Mouse (Mus musculus) heart, embryonic 16.5 days (tissue): ENCODE results near the gene Sgms1. TPM values are rescaled to one million over a fixed set of nuclear protein-coding genes. Genes with fewer than 3 reads are reported as not detected.

ENCODE experiments used
- ATAC-seq: fragments of 200-750 bp; cut with Nextera tagmentation; replicated peaks from 2 replicates; pipeline ENCODE4 v1.8.0; 2017; ENCODE audit warnings: moderate number of reproducible peaks; ENCODE audit not compliant: insufficient read depth, low FRiP score; ENCODE audit errors: extremely low read depth
- H3K27ac ChIP-seq: fragments of 300-500 bp; sonication (generic); 2 replicates; pipeline ENCODE4 v1.5.1; 2014; ENCODE audit warnings: mild to moderate bottlenecking, low read length, control low read depth, moderate library complexity
- H3K27me3 ChIP-seq: fragments of 300-500 bp; sonication (generic); 2 replicates; pipeline ENCODE4 v1.6.1; 2014; ENCODE audit warnings: low read length, mixed read lengths; ENCODE audit not compliant: control insufficient read depth, insufficient read depth
- H3K36me3 ChIP-seq: fragments of 300-500 bp; sonication (generic); 2 replicates; pipeline ENCODE4 v1.6.1; 2014; ENCODE audit not compliant: control insufficient read depth, insufficient read depth
- H3K4me1 ChIP-seq: fragments of 300-500 bp; sonication (generic); 2 replicates; pipeline ENCODE4 v1.6.1; 2014; ENCODE audit warnings: low read length, mixed read lengths; ENCODE audit not compliant: control insufficient read depth, insufficient read depth
- H3K4me2 ChIP-seq: fragments of 300-500 bp; sonication (generic); 2 replicates; pipeline ENCODE4 v1.6.1; 2014; ENCODE audit warnings: low read depth, mild to moderate bottlenecking, control low read depth, low read length
- H3K4me3 ChIP-seq: fragments of 300-500 bp; sonication (generic); 2 replicates; pipeline ENCODE4 v1.5.1; 2014; ENCODE audit warnings: mild to moderate bottlenecking, control low read depth, low read length
- H3K9ac ChIP-seq: fragments of 300-500 bp; sonication (generic); 2 replicates; pipeline ENCODE4 v1.6.1; 2014; ENCODE audit warnings: low read length, control low read depth
- H3K9me3 ChIP-seq: fragments of 300-500 bp; sonication (generic); replicated peaks from 2 replicates; pipeline ENCODE4 v1.6.1; 2016; ENCODE audit warnings: low read length; ENCODE audit not compliant: control insufficient read depth
- WGBS: fragments of 180-500 bp; shearing (Covaris S2); extraction: QIAGEN DNeasy Blood & Tissue Kit; methylation state at CpG from one replicate; pipeline ENCODE4 v1.1.7; 2014; 5-methylcytosine and 5-hydroxymethylcytosine counted together
- polyA plus RNA-seq: library from polyadenylated mRNA; unstranded; fragments of >200 nt; fragmentation: Nextera tagmentation; extraction: Ambion mirVana; gene quantifications from 2 replicates; pipeline ENCODE4 v1.2.1, GENCODE M21; 2015

Gene Sgms1
- polyA plus RNA-seq, 1 experiment from 2014 or later: 40.1 TPM

GRCm38 (mm10) chr19:32288895-32289294, 100.6 kb downstream of the Sgms1 start:
- Histone ChIP-seq H3K9me3 (no peaks in the 10 kb centered on the region), H3K27ac (no peak overlapping the region), H3K4me2 (no peak overlapping the region), H3K4me3 (no peak overlapping the region), H3K4me1 (peaks cover 25% of the 10 kb centered on the region), H3K27me3 (no peaks in the 10 kb centered on the region), H3K9ac (no peak overlapping the region), H3K36me3 (no peaks in the 10 kb centered on the region; the same call in 1 of the 2 replicates)
- ATAC-seq: no peak
- 68% methylated on average over 5 of the region's 5 CpGs for WGBS

- no peak for ATAC-seq
- 87% methylated on average over 3 of the region's 3 CpGs for WGBS
- Histone ChIP-seq H3K36me3 (no peaks in the 10 kb centered on the region; the same call in 1 of the 2 replicates), H3K4me1 (peaks cover 15% of the 10 kb centered on the region), H3K9me3 (no peaks in the 10 kb centered on the region), H3K27ac (no peak overlapping the region), H3K4me3 (no peak overlapping the region), H3K27me3 (no peaks in the 10 kb centered on the region), H3K9ac (no peak overlapping the region), H3K4me2 (no peak overlapping the region)
Observed at GRCm38 (mm10) chr19:32287839-32288238, 101.7 kb downstream of the Sgms1 start.

GRCm38 (mm10) chr19:32285455-32285831, 104.1 kb downstream of the Sgms1 start:
- no peaks in the 10 kb centered on the region for H3K27me3 ChIP-seq
- no peak overlapping the region for H3K4me3 ChIP-seq
- no peak overlapping the region for H3K27ac ChIP-seq
- H3K9me3 ChIP-seq: no peaks in the 10 kb centered on the region
- 77% methylated on average over 3 of the region's 3 CpGs for WGBS
- peaks cover 11% of the 10 kb centered on the region for H3K4me1 ChIP-seq
- no peak overlapping the region for H3K9ac ChIP-seq
- no peak overlapping the region for H3K4me2 ChIP-seq
- H3K36me3 ChIP-seq: no peaks in the 10 kb centered on the region; the same call in 1 of the 2 replicates
- ATAC-seq: no peak

GRCm38 (mm10) chr19:32284681-32285454, 104.6 kb downstream of the Sgms1 start:
- H3K4me2 ChIP-seq: no peak overlapping the region
- no peak overlapping the region for H3K27ac ChIP-seq
- no peak overlapping the region for H3K9ac ChIP-seq
- ATAC-seq: no peak
- WGBS: 91% methylated on average over 5 of the region's 5 CpGs
- H3K4me3 ChIP-seq: no peak overlapping the region
- H3K36me3 ChIP-seq: no peaks in the 10 kb centered on the region; the same call in 1 of the 2 replicates
- H3K4me1 ChIP-seq: peaks cover 16% of the 10 kb centered on the region
- H3K27me3 ChIP-seq: no peaks in the 10 kb centered on the region
- H3K9me3 ChIP-seq: no peaks in the 10 kb centered on the region

- no peaks in the 10 kb centered on the region for H3K27me3 ChIP-seq
- no peaks in the 10 kb centered on the region for H3K36me3 ChIP-seq
- no peak for ATAC-seq
- peaks cover 18% of the 10 kb centered on the region for H3K4me1 ChIP-seq
- H3K4me2 ChIP-seq: no peak overlapping the region
- H3K9ac ChIP-seq: no peak overlapping the region
- H3K4me3 ChIP-seq: no peak overlapping the region
- H3K27ac ChIP-seq: no peak overlapping the region
- WGBS: 71% methylated on average over 4 of the region's 4 CpGs
- H3K9me3 ChIP-seq: no peaks in the 10 kb centered on the region
Observed at GRCm38 (mm10) chr19:32281917-32282316, 107.6 kb downstream of the Sgms1 start.

GRCm38 (mm10) chr19:32280380-32280779, 109.1 kb downstream of the Sgms1 start:
- no peaks in the 10 kb centered on the region for H3K27me3 ChIP-seq
- H3K4me2 ChIP-seq: no peak overlapping the region
- no peaks in the 10 kb centered on the region for H3K9me3 ChIP-seq
- no peak overlapping the region for H3K9ac ChIP-seq
- H3K4me3 ChIP-seq: no peak overlapping the region
- 63% methylated on average over 4 of the region's 4 CpGs for WGBS
- peaks cover 28% of the 10 kb centered on the region for H3K4me1 ChIP-seq
- H3K27ac ChIP-seq: no peak overlapping the region
- no peak for ATAC-seq
- no peaks in the 10 kb centered on the region for H3K36me3 ChIP-seq

- no peaks in the 10 kb centered on the region for H3K27me3 ChIP-seq
- H3K9ac ChIP-seq: no peak overlapping the region
- 79% methylated on average over 6 of the region's 6 CpGs for WGBS
- no peak for ATAC-seq
- H3K9me3 ChIP-seq: no peaks in the 10 kb centered on the region
- H3K4me3 ChIP-seq: no peak overlapping the region
- peaks cover 28% of the 10 kb centered on the region for H3K4me1 ChIP-seq
- 0 out of 2 replicates have a peak overlapping the region, but pooled peaks have one; percentile 21 for H3K27ac ChIP-seq
- H3K4me2 ChIP-seq: no peak overlapping the region
- no peaks in the 10 kb centered on the region for H3K36me3 ChIP-seq
Observed at GRCm38 (mm10) chr19:32279400-32279799, 110.1 kb downstream of the Sgms1 start.

GRCm38 (mm10) chr19:32277869-32278268, 111.6 kb downstream of the Sgms1 start:
- Histone ChIP-seq H3K27ac (no peak overlapping the region), H3K27me3 (no peaks in the 10 kb centered on the region), H3K4me3 (no peak overlapping the region), H3K9ac (no peak overlapping the region), H3K36me3 (no peaks in the 10 kb centered on the region), H3K4me2 (no peak overlapping the region), H3K4me1 (peaks cover 29% of the 10 kb centered on the region), H3K9me3 (no peaks in the 10 kb centered on the region)
- no peak for ATAC-seq
- WGBS: 75% methylated on average over 3 of the region's 3 CpGs

- Histone ChIP-seq H3K36me3 (no peaks in the 10 kb centered on the region), H3K27me3 (no peaks in the 10 kb centered on the region), H3K9me3 (no peaks in the 10 kb centered on the region), H3K4me1 (peaks cover 35% of the 10 kb centered on the region), H3K4me2 (no peak overlapping the region), H3K9ac (no peak overlapping the region), H3K27ac (no peak overlapping the region), H3K4me3 (no peak overlapping the region)
- no peak for ATAC-seq
- 85% methylated on average over 2 of the region's 2 CpGs for WGBS
Observed at GRCm38 (mm10) chr19:32277287-32277686, 112.2 kb downstream of the Sgms1 start.
